Mouse (Mus musculus) testis, postnatal 14 days (tissue): ENCODE data around the gene Olfr435.
"Not testable (repeated sequence)": the region's sequence is repeated elsewhere in the genome, so short reads cannot be mapped to it uniquely, and the experiment has no call there.

ENCODE experiments used
- DNase-seq: peaks from one replicate; pipeline ENCODE4 v3.0.0; 2021; ENCODE audit warnings: low spot score

The Olfr435 gene

DNA sequence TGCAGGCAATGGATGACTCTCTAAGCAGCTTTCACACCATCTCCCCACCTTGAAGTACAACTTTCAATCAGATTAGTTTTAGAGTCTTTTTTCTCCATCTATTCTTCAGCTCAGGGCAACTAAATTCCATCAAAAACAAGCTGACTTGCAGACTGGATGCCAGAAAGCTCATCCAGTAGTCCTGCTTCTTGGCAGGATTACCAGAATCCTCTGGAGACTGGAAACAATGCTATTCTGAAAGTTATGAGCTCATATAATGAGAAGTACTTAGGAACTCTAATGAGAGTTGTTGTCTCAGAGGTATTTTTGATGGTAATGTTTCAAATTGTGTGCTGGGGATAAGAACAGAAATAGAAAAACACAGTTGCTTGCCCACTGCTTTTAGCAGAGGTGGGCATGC is at the start of gene Olfr435:
Gene Olfr435 (plus strand): TSS at position 366 of the 400 bp plus-strand sequence.
- no peak for DNase-seq

DNA sequence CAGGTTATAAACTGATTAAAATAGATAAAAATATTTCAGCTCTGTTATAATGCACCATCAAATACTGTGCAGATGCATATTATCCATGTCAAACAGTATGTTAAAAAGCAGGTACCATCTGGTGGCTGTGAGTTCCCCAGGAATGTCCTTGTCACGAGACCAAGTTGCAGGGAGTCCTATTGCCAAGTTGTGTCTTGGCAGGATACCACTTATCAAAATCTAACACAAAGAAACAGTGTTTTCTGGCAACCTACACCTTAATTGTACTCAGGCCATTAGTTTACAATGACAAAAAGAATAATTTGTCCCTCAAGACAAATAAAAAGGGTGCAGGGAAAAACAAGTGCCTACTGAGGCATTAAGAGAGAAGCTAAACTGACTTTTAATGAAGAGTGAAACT is 37.4 kb upstream of the Olfr435 start:
- DNase-seq = no peak

DNA sequence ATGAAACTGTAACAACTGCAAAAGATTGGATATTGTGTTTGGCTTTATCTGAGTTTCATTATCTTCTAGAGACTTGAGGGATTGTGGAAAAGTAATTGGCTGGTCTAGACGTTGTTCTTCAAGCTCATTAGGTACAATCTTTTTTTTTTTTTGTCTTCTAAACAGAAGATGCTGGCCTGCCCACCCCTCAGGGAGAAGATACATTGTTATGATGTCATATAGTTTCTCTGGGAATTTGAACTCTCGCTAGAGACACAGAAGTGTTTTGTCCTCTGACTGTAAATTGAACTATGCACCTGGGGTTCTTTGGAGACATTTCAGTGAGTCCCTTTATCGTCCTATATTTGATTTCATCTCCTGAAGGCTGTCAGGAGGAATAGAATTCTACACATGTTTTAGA is 34.0 kb upstream of the Olfr435 start, which contains the start of gene Olfr437:
Gene Olfr437 (plus strand): TSS at position 301 of the 400 bp plus-strand sequence.
- DNase-seq = no peak

DNA sequence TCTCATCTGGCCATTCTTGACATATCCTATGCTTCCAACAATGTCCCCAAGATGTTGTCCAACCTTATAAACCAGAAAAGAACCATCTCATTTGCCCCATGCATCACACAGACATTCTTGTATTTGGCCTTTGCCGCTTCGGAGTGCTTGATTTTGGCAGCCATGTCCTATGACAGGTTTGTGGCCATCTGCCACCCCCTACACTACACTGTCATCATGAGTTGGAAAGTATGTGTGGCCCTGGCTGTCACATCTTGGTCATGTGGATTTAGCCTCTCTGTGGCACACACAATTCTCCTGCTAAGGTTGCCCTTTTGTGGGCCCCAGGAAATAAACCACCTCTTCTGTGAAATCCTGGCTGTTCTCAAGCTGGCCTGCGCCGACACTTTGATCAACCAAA is 29.7 kb upstream of the Olfr435 start:
- no peak for DNase-seq

DNA sequence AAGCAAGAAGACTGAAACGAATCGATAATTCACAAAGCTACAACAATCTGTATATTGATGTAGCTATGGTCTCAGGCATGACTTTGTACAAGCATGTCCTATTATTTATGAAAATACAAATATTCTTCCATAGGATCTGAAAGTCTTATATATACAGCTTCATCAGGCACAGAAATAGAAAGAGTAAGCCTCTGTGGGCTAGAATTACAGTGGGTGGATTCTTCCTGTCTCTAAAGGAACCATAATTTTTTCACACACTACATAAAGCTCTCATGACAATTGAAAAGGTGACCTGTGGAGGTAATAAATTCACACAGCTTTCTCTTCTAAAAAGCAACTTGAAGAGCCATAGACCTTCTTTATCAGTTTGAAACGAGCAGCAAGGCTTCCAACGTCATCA is 25.1 kb upstream of the Olfr435 start, which contains the start of gene Olfr13:
Gene Olfr13 (plus strand): TSS at position 301 of the 400 bp plus-strand sequence.
- DNase-seq = no peak

DNA sequence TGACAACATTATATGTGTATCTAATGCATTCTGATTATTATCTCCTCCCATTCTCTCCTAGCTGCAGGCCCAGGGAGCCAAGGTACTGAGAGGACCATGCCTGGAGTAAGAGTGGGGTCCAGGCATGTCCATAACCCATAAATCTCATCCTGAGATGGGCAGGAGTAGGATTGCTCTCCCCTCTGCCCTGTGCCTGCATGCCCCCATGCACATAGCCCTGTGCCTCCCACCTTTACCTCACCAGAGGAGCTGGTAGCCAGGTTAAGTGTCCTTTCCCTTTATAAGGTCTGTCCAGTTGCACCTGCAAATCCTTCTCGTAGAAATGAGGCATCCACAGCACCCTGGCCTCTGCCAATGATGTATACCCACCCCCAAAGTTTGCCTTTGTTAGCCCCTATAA is 18.8 kb upstream of the Olfr435 start:
- no peak for DNase-seq

DNA sequence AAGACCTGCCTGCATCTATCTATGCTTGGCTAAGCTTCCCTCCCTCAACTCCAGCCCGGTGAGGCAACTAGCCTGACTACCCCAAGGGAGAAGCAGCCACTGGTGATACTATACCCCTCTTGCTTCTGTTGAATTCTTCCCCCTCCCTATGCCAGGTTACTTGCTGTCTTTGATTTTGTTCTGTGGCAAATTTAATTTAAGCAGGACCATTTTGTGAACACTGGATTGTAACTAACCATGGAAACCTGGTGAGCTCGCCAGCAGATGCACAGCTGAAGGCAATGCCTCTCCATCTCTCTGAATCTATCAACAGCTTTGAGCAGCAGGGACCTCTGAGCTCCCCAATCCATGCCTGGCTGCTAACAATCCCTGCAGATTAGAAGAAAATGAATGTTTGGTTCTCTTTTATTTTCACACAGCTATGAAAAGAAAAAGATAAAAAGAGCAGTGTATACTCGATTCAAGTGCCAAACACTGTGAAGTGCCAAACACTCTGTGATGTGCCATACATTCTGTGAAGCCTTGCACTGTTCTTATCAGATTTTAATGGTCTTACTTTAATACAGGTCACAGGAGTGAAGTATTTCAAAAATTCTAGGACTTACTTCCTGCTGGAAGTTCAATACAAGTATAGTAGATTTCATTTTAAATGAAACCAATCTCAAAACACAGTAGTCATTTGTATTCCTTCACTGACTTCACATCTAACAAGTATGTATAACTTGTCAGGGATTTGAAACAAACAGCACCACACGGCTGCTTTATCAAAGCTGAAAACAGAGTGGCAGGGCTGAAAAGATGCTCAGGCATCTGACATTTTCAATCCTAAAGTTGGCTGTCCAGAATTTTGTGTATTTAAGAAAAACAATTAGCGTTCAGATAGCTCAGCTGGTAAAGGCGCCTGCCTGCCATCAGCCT is 18.1 kb upstream of the Olfr435 start:
- no peak for DNase-seq

DNA sequence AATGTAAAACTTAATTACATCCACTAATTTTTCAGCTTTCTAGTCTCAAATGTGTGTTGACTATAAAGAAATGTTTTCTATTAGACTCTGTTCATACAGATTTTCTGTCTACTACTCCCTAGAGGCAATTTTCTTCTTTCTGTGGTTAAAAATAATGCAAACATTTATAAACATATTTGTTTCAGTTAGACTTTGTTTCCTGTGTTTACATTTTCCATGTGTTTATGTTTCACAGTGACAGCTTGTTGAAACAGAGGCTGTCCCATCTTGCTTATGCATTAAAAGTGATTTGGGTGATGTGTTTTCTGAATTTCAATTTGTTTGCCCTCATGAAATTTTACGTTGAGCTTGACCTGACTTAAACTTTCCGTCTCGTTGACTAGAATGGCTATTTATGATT is 6.0 kb upstream of the Olfr435 start:
- DNase-seq = no peak

DNA sequence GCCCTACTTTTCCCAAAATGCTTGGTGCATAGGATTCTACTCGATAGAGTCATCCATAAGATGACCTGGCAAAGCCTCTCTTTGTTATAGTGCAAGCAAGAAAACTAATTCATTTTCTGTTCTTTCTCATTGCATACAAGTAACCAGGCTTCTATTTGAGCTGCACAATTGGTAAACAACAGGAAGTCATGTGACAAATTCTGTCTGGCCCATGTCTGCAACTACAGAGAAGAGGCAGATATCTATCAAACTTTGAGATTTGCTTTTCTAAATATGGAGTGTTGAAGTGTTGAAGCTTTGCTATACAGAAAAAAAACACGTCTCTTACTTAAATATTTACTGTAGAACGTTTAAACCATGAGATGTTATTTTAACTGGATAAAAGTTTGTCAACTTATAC is 1.1 kb downstream of the Olfr435 start:
- DNase-seq = no peak

DNA sequence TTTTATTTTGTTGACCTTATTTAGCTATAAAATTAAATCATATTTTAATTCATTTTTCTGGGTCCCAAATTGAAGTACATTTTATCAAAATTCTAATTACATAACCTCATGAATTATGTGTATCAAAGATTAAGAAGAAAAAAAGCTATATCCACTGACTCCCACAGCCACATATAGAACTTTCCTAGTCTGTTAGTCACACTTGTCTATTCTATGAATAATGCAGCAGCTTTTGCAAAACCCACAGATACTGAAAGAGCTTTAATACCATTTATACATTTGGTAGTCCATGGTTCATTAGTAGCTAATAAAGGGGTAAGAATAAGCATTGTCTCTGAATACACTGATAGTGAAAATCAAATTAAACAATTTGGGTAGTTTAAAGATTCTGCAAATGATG is 5.8 kb downstream of the Olfr435 start:
- DNase-seq = no peak

DNA sequence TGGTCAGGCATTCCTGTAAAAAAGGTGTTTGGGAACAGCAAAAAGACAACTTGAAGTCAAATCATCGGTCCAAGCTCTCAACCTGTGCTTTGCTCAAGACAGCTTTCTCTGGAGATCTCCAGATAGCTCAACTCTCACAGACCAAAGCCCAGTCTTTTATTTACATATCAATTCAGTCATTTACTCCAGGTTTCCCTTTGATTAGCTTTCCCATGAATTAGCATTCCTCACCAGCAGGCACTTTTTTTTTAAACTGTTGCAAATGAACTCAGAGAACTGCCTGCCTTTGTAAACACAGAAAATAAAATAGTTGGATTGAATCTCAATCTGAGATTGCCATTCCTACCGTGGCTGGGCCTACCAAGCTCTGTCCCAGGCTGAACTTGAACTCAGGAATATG is 8.4 kb downstream of the Olfr435 start:
- no peak for DNase-seq

DNA sequence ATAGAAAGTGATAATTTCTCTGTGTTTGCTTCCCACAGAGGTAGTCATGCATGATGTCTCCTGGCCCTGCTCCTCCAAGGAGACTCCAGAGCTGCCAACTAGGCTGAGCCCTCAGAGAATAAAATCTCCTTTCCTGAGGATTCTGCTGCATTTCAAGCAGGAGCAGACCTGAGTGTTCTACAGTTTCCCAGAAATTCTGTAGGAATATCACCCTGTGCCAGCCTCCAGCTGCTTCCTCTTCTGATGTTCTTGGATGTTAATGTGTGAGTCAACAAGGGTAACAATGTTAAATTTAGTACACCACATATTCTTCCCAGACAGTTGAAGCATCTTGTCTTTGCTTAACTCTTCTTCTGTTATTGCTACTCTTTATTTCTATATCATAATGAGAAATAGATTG is 15.9 kb downstream of the Olfr435 start, which contains the start of gene Olfr434:
Gene Olfr434 (plus strand): TSS at position 149 of the 400 bp plus-strand sequence.
- DNase-seq = not testable (repeated sequence)

DNA sequence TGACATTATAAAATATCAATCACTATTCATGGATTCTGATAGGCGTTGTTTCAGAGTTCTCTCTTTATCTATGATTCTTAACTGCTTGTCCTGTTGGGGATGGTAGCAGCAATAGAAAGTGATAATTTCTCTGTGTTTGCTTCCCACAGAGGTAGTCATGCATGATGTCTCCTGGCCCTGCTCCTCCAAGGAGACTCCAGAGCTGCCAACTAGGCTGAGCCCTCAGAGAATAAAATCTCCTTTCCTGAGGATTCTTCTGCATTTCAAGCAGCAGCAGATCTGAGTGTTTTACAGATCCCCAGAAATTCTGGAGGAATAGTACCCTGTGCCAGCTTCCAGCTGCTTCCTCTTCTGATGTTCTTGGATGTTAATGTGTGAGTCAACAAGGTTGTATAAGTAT is 34.3 kb downstream of the Olfr435 start, which contains the start of gene Olfr47:
Gene Olfr47 (plus strand): TSS at position 275 of the 400 bp plus-strand sequence.
- DNase-seq = not testable (repeated sequence)

DNA sequence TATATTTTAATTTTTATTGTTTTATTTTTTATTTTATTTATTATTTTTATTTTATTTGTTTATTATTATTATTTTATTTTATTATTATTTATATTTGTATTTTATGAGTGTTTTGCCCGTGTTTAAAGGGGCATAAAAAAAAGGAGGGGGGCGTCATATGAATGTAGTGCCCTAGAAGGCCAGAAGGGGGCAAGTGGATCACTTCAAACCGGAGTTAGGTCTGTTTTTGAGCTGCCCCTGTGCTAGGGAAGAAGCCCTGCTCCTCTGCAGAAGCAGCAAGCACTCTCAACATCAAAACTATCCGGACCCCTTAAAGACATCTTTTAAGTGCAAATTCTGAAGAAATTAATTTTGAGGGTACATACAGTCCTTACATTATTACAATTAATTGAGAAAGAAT is 45.1 kb downstream of the Olfr435 start:
- DNase-seq = no peak

DNA sequence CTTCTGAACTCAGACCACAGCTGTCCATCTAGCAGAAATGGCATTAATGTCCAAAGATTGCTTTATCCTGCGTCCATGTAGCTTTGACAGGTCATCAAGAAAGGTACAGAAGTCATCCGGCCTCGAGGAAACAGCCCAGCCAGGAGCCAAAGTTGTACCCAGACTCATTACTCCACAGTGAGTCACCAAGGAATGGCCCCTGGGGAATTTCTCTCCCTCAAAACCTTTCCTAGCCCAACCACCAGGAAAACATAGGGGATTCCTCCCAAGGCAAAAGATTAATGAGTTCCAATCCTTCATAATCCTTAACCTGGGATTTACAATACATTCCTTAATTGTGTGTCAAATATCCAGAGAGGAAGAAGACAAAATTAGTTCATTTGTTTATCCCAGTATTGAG is 50.5 kb downstream of the Olfr435 start:
- no peak for DNase-seq

DNA sequence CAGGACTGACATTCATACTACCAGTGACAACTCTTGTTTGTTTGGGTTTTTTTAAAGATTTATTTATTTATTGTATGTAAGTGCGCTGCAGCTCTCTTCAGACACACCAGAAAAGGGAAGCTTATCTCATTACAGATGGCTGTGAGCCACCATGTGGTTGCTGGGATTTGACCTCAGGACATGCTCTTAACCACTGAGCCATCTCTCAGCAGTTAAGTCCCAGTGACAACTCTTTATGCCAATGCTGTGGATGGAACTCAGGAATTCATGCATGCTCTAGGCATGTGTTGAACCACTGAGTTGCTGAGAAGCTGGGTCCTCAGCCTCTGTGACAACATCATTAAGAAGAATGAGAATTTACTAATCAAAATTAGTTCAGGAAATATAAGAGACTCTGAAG is 56.0 kb downstream of the Olfr435 start:
- DNase-seq = no peak
